Mouse (Mus musculus): Measurements from ENCODE around the gene Man2a1.

DNA sequence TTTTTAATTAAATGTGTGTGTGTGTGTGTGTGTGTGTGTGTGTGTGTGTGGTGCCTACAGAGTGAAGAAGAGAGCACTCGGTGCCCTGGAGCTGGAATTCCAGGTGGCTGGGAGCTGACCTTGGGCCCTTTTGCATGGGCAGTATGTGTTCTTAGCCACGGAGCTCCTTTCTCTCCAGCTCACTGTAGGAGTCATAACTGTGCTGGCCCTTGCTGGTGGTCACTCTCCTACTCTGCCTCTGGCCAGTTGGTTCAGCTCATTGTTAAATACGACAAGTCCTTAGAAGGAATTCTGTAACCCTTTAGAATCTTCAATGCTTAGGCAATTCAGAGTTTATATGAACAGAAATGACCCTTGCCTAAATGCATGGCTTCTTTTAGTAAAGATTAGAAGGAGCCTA lies 12.8 kb downstream of the Man2a1 start:
- no peak for TF ChIP-seq CTCF (IDR thresholded peaks at IDR 0.05; ENCODE audit: control insufficient read depth, insufficient read depth, insufficient replicate concordance, low read depth, low read length)
- no peak for TF ChIP-seq POLR2A (IDR thresholded peaks at IDR 0.05; ENCODE audit: control insufficient read depth, low read depth, low read length)

Data from testis, adult 2 months (tissue).